Mouse (Mus musculus) gastrocnemius, postnatal 4 days (tissue): ENCODE data around the gene Rpgrip1l. TPM values are rescaled to one million over a fixed set of nuclear protein-coding genes. Genes with fewer than 3 reads are reported as not detected.

Experiments
- DNase-seq, 2 experiments: peaks; one replicate each; pipeline ENCODE4 v3.0.0; 2021 to 2022; ENCODE audit warnings: low spot score in 2 of 2, mixed read lengths in 2 of 2
- total RNA-seq, 2 experiments: library from RNA; stranded (reverse); gene quantifications; 2 replicates each; pipeline ENCODE4 v1.2.3; 2021

Rpgrip1l gene
- total RNA-seq, 2 experiments from 2014 or later, result 3.8 to 4.4 TPM

DNA sequence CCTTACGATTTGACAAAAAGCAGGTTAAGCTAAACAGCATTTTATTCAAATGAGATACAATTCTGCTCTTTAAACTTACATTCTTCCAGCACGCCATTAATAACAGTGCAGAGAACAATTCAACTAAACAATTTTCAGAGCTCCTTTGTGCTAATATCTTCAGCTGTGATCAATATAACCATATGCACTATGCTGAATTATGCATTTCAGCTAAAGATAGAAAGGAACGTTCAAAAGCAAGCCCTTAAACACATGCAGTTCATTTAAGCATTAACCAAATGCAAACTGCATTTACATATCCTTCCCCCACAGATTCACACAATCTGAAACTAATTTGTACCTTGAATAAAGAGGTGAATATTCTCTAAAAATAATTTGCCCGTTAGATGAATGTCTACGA lies 35.0 kb downstream of the Rpgrip1l start:
- no peak for DNase-seq

DNA sequence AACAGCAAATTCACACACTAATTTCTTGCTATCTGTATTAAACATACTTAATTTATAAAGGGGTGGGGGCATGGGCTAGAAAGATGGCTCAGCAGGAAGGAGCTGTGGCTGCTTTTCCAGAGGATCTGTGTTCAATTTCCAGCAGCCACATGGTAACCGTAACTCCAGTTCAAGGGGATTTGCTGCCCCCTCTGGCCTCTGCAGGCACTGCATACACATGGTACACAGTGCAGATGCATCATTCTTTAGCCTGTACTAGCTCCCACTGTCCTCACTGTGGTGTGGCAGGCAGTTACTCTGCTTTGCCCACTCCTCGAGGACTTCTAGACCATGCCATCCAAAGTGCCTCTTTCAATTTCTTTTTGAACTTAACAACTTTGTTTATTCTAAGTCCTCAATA lies 36.7 kb downstream of the Rpgrip1l start:
- DNase-seq, result no peak

GRCm38 (mm10) chr8:91273493-91273892 lies 39.6 kb downstream of the Rpgrip1l start:
- no peak for DNase-seq

DNA sequence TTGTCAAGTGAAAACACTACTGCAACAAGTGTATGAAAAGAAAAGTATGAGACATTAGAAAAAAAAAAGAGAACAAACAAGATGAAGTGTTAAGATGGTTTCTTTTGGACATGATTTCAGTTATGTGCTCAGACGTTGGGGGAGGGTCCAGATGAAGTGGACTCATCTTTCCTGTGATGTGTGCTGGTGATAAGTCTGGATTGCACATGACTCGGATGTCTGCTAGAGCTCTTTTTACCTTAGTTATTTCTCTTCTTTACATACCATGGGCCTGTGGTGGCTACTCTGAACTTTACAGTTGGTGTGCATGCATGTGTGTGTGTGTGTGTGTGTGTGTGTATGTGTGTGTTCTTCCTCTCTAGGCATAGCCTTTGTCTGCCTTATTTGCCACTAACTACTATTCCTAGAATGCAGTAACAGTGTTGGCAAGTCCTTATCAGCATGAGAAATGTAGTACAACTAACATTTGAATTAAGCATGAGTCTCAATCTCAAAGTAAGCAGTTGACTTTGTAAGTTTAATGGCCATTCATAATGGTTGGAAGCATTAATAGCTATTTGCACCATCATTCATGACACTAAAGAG lies 43.6 kb downstream of the Rpgrip1l start:
- no peak for DNase-seq

DNA sequence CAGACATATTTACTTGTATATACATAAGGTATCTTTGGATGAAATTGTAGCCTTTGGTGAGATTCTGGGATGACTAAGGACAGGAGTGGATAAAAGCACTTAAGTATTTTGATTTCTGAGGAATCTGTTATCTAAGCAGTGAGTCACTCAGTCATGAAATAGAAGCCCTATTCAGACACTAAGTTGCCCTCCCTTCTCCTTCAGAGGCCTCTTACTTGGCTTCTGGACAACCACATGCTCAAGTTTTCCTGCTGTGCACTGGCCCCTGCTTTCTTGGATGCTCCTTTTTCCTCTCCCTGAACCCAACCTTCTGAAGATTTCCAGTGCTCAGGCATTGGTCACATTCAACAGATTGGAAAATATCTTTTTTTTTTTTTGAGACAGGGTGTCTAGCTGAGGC lies 48.5 kb downstream of the Rpgrip1l start:
- DNase-seq, result no peak

GRCm38 (mm10) chr8:91263939-91264338 lies 49.1 kb downstream of the Rpgrip1l start:
- no peak for DNase-seq

- DNase-seq, result no peak
These were observed 51.5 kb downstream of the Rpgrip1l start for GRCm38 (mm10) chr8:91261598-91261997.

DNA sequence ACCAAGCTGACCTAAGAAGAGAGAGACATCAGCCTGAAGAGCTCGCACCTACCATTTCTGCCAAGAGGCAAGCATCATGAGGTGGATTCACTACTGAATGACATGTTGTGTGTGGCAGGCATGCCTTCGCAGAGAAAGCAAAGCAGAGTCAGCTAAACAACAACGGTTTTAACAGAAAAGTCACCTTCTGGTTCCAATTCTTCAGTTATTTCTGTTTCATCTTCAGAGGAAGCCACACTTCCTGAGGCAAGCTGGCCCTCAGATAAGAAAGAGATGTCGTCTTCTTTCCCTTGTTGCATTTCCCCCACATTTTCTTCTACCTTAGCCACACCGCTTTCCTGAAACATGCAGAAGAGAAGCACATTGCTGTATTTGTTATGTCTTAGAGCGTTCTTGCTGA lies 62.1 kb downstream of the Rpgrip1l start:
- no peak for DNase-seq

- no peak for DNase-seq
These were observed 63.1 kb downstream of the Rpgrip1l start for GRCm38 (mm10) chr8:91249758-91250466.

- DNase-seq, result no peak
These were observed 67.1 kb downstream of the Rpgrip1l start for GRCm38 (mm10) chr8:91245821-91246454.

GRCm38 (mm10) chr8:91242721-91243120 lies 70.3 kb downstream of the Rpgrip1l start:
- DNase-seq, result no peak

GRCm38 (mm10) chr8:91241873-91242519 lies 71.1 kb downstream of the Rpgrip1l start:
- no peak for DNase-seq

- DNase-seq, result no peak
These were observed 71.7 kb downstream of the Rpgrip1l start for GRCm38 (mm10) chr8:91241371-91241770.

DNA sequence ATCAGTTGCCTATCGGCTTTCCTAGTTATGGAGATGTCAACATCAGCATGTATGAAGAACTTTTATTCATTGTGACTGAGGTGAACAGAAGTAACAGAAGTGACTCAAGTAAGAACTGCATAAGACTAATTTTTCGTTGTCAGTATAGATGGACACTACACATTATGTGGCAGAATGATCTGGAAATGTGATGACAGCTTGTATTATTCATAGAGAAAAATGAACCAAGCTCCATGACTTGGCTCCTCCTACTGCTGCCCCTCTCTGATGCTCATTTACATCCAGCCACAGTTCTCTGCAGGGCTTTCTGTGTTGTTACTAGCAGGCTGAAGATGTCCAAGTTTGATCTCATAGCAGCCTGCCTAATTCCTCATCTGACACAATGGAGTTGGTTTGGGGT lies 75.9 kb downstream of the Rpgrip1l start:
- DNase-seq, result no peak

GRCm38 (mm10) chr8:91234097-91234496 lies 79.0 kb downstream of the Rpgrip1l start:
- DNase-seq, result no peak

DNA sequence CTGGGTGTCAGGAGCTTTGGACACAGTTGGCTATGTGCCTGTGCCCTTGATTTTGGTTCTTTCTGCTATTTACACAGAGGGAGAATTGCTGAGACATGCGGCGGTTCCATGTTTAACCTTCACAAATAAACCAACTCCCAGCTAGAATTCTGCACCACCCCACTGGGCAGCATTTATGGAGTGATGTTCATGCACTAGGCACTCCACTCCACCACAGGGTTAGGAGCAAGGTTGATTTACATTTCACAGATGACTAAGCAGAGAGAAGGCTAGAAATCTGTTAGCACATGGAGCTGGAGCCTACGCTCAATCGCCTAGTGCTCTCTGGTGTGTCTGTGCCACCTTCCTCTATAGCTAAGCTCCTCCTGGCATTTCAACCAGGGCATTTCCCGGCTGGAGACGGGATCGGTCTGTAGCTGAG lies 85.6 kb downstream of the Rpgrip1l start:
- no peak for DNase-seq

GRCm38 (mm10) chr8:91224227-91224626 lies 88.8 kb downstream of the Rpgrip1l start:
- no peak for DNase-seq

DNA sequence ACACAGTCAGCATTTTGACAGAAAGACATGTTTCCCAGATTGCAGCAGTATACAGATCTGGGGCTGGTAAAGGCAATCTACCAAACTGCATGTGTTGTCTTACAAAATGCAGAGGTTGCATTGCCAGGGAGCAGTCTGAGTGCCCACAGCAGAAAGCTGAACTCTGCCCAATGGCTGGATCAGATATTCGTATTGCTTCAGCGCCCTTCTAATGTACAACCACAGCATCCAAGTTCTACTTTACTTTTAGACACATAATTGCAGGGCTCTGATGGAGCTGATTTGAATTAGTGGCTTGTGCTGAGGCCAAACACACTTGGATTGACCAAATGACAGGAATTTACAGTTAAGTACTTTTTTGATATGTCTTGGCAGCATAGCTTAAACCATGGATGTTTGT lies 91.2 kb downstream of the Rpgrip1l start:
- DNase-seq, result no peak

- DNase-seq, result no peak
These were observed 94.8 kb downstream of the Rpgrip1l start for GRCm38 (mm10) chr8:91218271-91218670.

- DNase-seq, result no peak
These were observed 95.8 kb downstream of the Rpgrip1l start for GRCm38 (mm10) chr8:91217062-91217905.

DNA sequence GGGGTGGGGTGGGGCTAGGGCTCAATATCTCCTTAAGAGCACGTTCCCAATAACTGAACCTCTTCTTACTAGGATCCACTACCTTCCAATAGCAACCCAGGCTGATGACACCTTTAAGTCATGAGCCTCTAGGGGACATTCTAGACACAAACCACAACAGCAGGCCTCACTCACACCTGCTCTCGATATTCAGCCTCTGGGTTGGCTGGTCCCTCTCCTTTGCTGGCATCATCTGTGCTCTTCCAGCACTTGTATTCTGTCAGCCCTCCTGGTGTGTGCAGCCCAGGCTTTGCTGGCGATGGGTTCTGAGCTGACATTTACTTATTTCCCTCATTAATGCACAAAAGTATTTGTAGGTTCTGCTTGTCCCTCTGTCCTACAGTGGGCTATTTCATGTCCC lies 98.8 kb downstream of the Rpgrip1l start:
- DNase-seq, result no peak
